Mouse (Mus musculus) c-Kit-positive CD71-positive TER-119-positive erythroid progenitor cells, embryonic 14.5 days (primary cell): ENCODE data around the gene Hist1h3i.
A peak's percentile ranks its signal among the peaks of the same experiment; 100 is the strongest.

Experiments
- DNase-seq: peaks from one replicate; pipeline ENCODE4 v3.0.0-alpha.2; 2013; ENCODE audit warnings: low spot score

Hist1h3i gene

DNA sequence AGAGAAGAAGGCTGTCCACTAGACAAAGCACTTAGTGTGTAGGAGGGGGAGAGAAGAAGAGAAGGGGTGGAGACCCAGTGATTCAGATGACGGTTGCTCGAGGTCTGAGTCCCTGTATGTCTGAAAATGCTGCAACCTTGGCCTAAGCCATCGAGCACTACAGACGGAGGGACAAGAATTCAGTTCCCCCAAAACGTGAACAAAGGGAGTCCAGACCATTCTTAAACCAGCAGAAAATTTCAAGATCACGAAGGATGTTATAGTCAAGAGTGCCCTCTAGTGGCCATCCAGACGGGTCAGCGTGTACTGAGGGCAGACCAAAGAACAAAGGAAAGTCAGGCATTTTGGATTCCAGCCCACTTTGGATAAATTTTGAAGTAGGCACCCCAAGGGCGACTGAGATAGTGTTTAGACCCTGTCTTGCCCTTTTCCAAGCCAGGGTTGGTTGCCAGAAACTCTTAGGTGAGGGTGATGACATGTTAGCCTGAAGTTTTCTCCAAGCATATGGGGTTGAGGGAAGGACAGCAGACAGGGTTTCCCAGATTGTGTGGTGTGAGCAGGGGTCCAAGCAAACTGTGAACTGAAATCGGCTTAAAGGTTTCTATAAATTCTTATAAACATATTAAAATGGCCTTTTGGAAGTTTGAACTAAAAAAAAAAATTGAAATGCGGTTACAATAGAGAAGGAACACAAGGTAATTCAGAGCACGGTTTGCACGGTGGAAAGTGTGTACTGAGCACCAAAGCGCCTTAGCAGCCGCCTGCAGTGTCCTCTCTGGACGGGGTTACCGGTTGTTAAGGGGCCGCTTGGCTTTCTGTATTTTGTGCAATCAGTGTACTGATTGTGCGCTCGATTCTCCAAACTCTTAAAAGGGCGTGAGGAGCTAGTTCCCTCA is 48.9 kb downstream of the Hist1h3i start:
- peak; percentile 91 for DNase-seq

DNA sequence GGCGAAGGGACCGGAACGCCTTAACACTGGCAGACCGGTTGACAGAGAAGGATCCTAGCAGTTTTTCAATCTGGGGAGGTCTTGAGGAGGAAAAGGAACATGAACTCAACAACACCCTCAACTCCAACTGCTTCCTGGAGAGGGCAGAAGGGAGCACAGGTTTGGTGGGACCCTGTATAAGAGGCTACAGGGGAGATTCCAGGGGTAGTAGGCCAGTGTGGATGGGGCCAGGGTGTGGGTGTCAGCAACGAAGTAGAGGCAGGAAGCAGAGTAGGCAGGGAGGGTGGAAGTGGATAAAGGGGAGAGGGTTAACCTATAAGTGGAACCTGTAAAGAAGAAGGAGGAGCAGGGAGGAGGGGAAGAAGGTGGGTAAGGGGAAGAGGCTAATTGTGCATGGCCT is 49.7 kb downstream of the Hist1h3i start:
- DNase-seq, result no peak
